Mouse (Mus musculus) heart, embryonic 11.5 days (tissue): Measurements from ENCODE around the gene Fhad1. TPM values are rescaled to one million over a fixed set of nuclear protein-coding genes. Genes with fewer than 3 reads are reported as not detected.

Source experiments
- ATAC-seq: fragments of 200-750 bp; cut with Nextera tagmentation; replicated peaks from 2 replicates; pipeline ENCODE4 v1.8.0; 2017; ENCODE audit warnings: moderate library complexity; ENCODE audit not compliant: insufficient number of reproducible peaks, low FRiP score, low TSS enrichment
- H3K27ac ChIP-seq: fragments of 300-500 bp; sonication (generic); 2 replicates; pipeline ENCODE4 v1.5.1; 2014; ENCODE audit warnings: mild to moderate bottlenecking, low read depth, low read length
- H3K27me3 ChIP-seq: fragments of 300-500 bp; sonication (generic); 2 replicates; pipeline ENCODE4 v1.6.1; 2014; ENCODE audit warnings: mild to moderate bottlenecking, low read length, mixed read lengths; ENCODE audit not compliant: control insufficient read depth, insufficient read depth
- H3K36me3 ChIP-seq: fragments of 300-500 bp; sonication (generic); 2 replicates; pipeline ENCODE4 v1.6.1; 2014; ENCODE audit warnings: mild to moderate bottlenecking, low read length, moderate library complexity, mixed read lengths; ENCODE audit not compliant: control insufficient read depth, insufficient read depth
- H3K4me1 ChIP-seq: fragments of 300-500 bp; sonication (generic); 2 replicates; pipeline ENCODE4 v1.6.1; 2014; ENCODE audit warnings: low read length; ENCODE audit not compliant: control insufficient read depth, insufficient read depth
- H3K4me2 ChIP-seq: fragments of 300-500 bp; sonication (generic); 2 replicates; pipeline ENCODE4 v1.6.1; 2014; ENCODE audit warnings: mild to moderate bottlenecking, moderate library complexity
- H3K4me3 ChIP-seq: fragments of 300-500 bp; sonication (generic); 2 replicates; pipeline ENCODE4 v1.5.1; 2014; ENCODE audit warnings: low read depth, low read length
- H3K9ac ChIP-seq: fragments of 300-500 bp; sonication (generic); 2 replicates; pipeline ENCODE4 v1.6.1; 2014; ENCODE audit warnings: mild to moderate bottlenecking, low read depth, low read length, moderate library complexity
- H3K9me3 ChIP-seq: fragments of 300-500 bp; sonication (generic); replicated peaks from 2 replicates; pipeline ENCODE4 v1.6.1; 2016; ENCODE audit warnings: low read length; ENCODE audit not compliant: control insufficient read depth
- WGBS: fragments of 180-500 bp; shearing (Covaris S2); extraction: QIAGEN DNeasy Blood & Tissue Kit; methylation state at CpG from one replicate; pipeline ENCODE4 v1.1.7; 2014; ENCODE audit not compliant: insufficient replicate concordance; 5-methylcytosine and 5-hydroxymethylcytosine counted together
- polyA plus RNA-seq: library from polyadenylated mRNA; unstranded; fragments of >200 nt; fragmentation: Nextera tagmentation; extraction: Ambion mirVana; gene quantifications from 2 replicates; pipeline ENCODE4 v1.2.1, GENCODE M21; 2014

The Fhad1 gene
- polyA plus RNA-seq, 1 experiment from 2014 or later: 3.8 TPM

- H3K9me3 ChIP-seq: no peaks in the 10 kb centered on the region
- H3K4me3 ChIP-seq: no peak overlapping the region
- WGBS: 41% methylated on average over 5 of the region's 5 CpGs
- H3K9ac ChIP-seq: no peak overlapping the region
- no peaks in the 10 kb centered on the region for H3K27me3 ChIP-seq
- H3K27ac ChIP-seq: no peak overlapping the region
- no peak overlapping the region for H3K4me2 ChIP-seq
- H3K36me3 ChIP-seq: no peaks in the 10 kb centered on the region
- peaks cover 12% of the 10 kb centered on the region for H3K4me1 ChIP-seq
- 0 out of 2 replicates have a peak, but pooled peaks have one; percentile 32 for ATAC-seq
Observed at GRCm38 (mm10) chr4:141925781-141926345, 89.0 kb downstream of the Fhad1 start.

DNA sequence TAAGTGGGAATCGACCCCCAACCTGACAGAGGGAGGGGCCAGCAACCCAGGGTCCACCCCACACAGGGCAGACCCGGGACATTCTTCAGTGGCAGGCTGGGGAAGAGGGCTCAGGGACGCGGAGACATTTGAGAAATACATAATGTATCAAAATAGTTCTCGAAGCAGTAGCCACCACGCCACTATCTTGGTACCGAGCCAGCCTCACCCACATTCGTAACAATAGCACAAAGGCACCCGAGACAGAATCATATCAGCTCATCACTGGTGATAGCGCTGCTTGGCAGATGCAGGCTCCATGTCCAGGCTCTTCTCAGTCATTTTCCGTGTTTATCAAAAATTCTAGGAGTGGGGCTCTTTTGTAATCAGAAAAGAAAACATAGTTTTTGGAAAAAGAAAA lies 90.9 kb downstream of the Fhad1 start:
- no peaks in the 10 kb centered on the region for H3K36me3 ChIP-seq
- 44% methylated on average over 11 of the region's 11 CpGs for WGBS
- no peak overlapping the region for H3K27ac ChIP-seq
- H3K4me2 ChIP-seq: no peak overlapping the region
- peaks cover 12% of the 10 kb centered on the region for H3K4me1 ChIP-seq
- H3K9ac ChIP-seq: no peak overlapping the region
- no peak overlapping the region for H3K4me3 ChIP-seq
- no peaks in the 10 kb centered on the region for H3K27me3 ChIP-seq
- ATAC-seq: no peak
- H3K9me3 ChIP-seq: no peaks in the 10 kb centered on the region

GRCm38 (mm10) chr4:141920391-141920790 lies 94.5 kb downstream of the Fhad1 start:
- H3K27ac ChIP-seq: no peak overlapping the region
- no peak overlapping the region for H3K4me2 ChIP-seq
- no peaks in the 10 kb centered on the region for H3K9me3 ChIP-seq
- no peak overlapping the region for H3K9ac ChIP-seq
- ATAC-seq: no peak
- H3K4me3 ChIP-seq: no peak overlapping the region
- no peaks in the 10 kb centered on the region for H3K27me3 ChIP-seq
- WGBS: 88% methylated on average over 10 of the region's 10 CpGs
- H3K4me1 ChIP-seq: peaks cover 15% of the 10 kb centered on the region
- H3K36me3 ChIP-seq: no peaks in the 10 kb centered on the region

- peaks cover 30% of the 10 kb centered on the region for H3K4me1 ChIP-seq
Observed at GRCm38 (mm10) chr4:141917735-141918419, 97.0 kb downstream of the Fhad1 start.

DNA sequence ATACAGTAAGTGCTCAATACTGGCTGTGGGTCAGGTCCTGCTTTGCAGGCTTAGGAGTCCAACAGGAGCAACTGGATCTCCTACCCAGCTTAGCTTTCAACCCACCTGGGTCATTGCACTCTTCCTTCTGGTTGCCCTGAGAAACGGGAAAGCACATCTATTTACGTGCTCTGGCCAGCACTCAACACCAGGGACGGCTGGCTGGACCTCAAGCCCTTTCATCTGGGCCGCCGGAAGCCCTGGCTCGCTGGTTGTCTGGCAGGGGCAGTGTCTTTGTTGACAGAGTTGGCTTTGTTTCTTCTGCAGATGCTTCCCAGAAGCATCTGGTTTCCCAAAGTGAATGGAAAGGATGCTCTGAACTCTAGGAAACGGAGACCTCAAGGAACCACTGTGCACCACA lies 100.8 kb downstream of the Fhad1 start:
- ATAC-seq: 0 out of 2 replicates have a peak, but pooled peaks have one; percentile 27
- Histone ChIP-seq H3K27me3 (no peaks in the 10 kb centered on the region), H3K9ac (no peak overlapping the region), H3K9me3 (no peaks in the 10 kb centered on the region), H3K36me3 (no peaks in the 10 kb centered on the region), H3K4me2 (no peak overlapping the region), H3K4me3 (no peak overlapping the region), H3K27ac (no peak overlapping the region), H3K4me1 (peaks cover 18% of the 10 kb centered on the region)
- WGBS: 26% methylated on average over 7 of the region's 7 CpGs

More at GRCm38 (mm10) chr4:141917735-141918419, 97.0 kb downstream of the Fhad1 start:
- H3K27me3 ChIP-seq: no peaks in the 10 kb centered on the region
- no peak overlapping the region for H3K4me2 ChIP-seq
- no peak overlapping the region for H3K9ac ChIP-seq
- no peak for ATAC-seq
- no peak overlapping the region for H3K27ac ChIP-seq
- 49% methylated on average over 7 of the region's 7 CpGs for WGBS
- H3K9me3 ChIP-seq: no peaks in the 10 kb centered on the region
- H3K36me3 ChIP-seq: no peaks in the 10 kb centered on the region
- H3K4me3 ChIP-seq: no peak overlapping the region

DNA sequence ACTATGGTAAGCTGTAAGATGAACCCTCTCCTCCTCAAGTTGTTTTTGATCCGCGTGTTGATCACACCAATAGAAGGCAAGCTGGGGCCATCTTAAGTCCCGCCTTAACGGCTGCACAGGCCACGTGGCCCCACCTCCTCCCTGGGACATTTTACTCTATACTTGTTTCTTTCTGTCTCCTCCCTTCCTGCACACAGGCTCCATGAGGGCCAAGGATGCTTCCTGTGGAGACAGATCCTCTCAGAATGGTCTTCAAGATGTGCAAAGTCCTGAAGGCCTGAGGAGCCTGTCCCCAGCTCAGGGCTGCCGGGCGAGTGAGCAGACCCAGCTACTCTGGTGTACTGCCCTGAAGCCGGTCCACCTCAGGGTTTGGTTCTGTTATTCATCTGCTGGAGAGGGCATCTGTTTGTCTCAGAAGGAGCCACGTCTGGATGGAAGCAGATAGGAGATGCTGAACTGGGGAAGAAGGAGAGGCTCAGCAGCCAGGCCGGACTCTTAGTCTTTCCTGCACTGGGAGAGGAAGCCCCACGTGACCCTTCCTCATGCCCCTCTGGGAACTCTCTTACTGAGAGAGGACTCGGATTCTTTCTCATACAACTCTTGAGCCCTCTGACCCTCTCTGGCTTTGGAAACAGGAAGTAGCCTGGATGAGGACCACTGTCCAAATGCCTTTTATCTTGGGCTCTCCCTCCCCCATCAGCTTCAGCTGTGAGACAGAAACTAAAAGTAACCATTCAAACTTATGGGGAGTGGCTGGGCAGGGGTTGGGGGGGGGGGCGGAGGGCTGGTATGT lies 101.5 kb downstream of the Fhad1 start:
- Histone ChIP-seq H3K27ac (peak overlapping the region; percentile 63), H3K27me3 (no peaks in the 10 kb centered on the region), H3K9me3 (no peaks in the 10 kb centered on the region), H3K4me3 (no peak overlapping the region), H3K36me3 (no peaks in the 10 kb centered on the region), H3K9ac (no peak overlapping the region), H3K4me2 (no peak overlapping the region), H3K4me1 (peaks cover 18% of the 10 kb centered on the region)
- 57% methylated on average over 13 of the region's 13 CpGs for WGBS
- peak; percentile 58 for ATAC-seq

GRCm38 (mm10) chr4:141904710-141905109 lies 110.2 kb downstream of the Fhad1 start:
- Histone ChIP-seq H3K27ac (no peak overlapping the region), H3K4me1 (peaks cover 29% of the 10 kb centered on the region)

GRCm38 (mm10) chr4:141902479-141902858 lies 112.4 kb downstream of the Fhad1 start:
- Histone ChIP-seq H3K27me3 (peaks cover 2% of the 10 kb centered on the region; the same call in 1 of the 2 replicates), H3K27ac (no peak overlapping the region), H3K9me3 (no peaks in the 10 kb centered on the region), H3K36me3 (no peaks in the 10 kb centered on the region), H3K4me3 (no peak overlapping the region), H3K9ac (no peak overlapping the region), H3K4me1 (peaks cover 35% of the 10 kb centered on the region), H3K4me2 (no peak overlapping the region)
- ATAC-seq: no peak
- 87% methylated on average over 8 of the region's 8 CpGs for WGBS

More at GRCm38 (mm10) chr4:141904710-141905109, 110.2 kb downstream of the Fhad1 start:
- no peak for ATAC-seq
- Histone ChIP-seq H3K9ac (0 out of 2 replicates have a peak overlapping the region, but pooled peaks have one; percentile 16), H3K9me3 (no peaks in the 10 kb centered on the region), H3K36me3 (no peaks in the 10 kb centered on the region), H3K4me2 (no peak overlapping the region), H3K27me3 (peaks cover 2% of the 10 kb centered on the region; the same call in 1 of the 2 replicates), H3K4me3 (no peak overlapping the region)
- WGBS: 37% methylated on average over 9 of the region's 9 CpGs
